Mouse (Mus musculus) hindbrain, embryonic 15.5 days (tissue): ENCODE measurements at regions not wholly inside any gene's neighbourhood (a gene's known extent, or its start where the extent isn't known, plus 50 kb on each side); places are given as distances from the start of the nearest gene placed in this dataset.

Source experiments
- ATAC-seq: fragments of 200-750 bp; cut with Nextera tagmentation; 2 replicates; pipeline ENCODE4 v1.8.0; 2017; ENCODE audit warnings: low read depth, moderate number of reproducible peaks, moderate TSS enrichment; ENCODE audit not compliant: low FRiP score
- H3K27ac ChIP-seq: fragments of 300-500 bp; sonication (generic); replicated peaks from 2 replicates; pipeline ENCODE4 v1.5.1; 2015; ENCODE audit warnings: mild to moderate bottlenecking, inconsistent platforms
- H3K27me3 ChIP-seq: fragments of 300-500 bp; sonication (generic); 2 replicates; pipeline ENCODE4 v1.6.1; 2015; ENCODE audit warnings: control low read depth, inconsistent platforms
- H3K36me3 ChIP-seq: fragments of 300-500 bp; sonication (generic); 2 replicates; pipeline ENCODE4 v1.6.1; 2015; ENCODE audit warnings: control low read depth, inconsistent platforms
- H3K4me1 ChIP-seq: fragments of 300-500 bp; sonication (generic); replicated peaks from 2 replicates; pipeline ENCODE4 v1.6.1; 2015; ENCODE audit warnings: control low read depth, inconsistent platforms
- H3K4me2 ChIP-seq: fragments of 300-500 bp; sonication (generic); 2 replicates; pipeline ENCODE4 v1.6.1; 2015; ENCODE audit warnings: moderate library complexity, mild to moderate bottlenecking, inconsistent platforms
- H3K4me3 ChIP-seq: fragments of 300-500 bp; sonication (generic); 2 replicates; pipeline ENCODE4 v1.5.1; 2015; ENCODE audit warnings: mild to moderate bottlenecking, inconsistent platforms
- H3K9ac ChIP-seq: fragments of 300-500 bp; sonication (generic); 2 replicates; pipeline ENCODE4 v1.6.1; 2015; ENCODE audit warnings: inconsistent platforms
- H3K9me3 ChIP-seq: fragments of 300-500 bp; sonication (generic); 2 replicates; pipeline ENCODE4 v1.6.1; 2016; ENCODE audit warnings: control low read depth, inconsistent platforms
- WGBS: fragments of 180-500 bp; shearing (Covaris S2); methylation state at CpG from one replicate; pipeline ENCODE4 v1.1.7; 2015; 5-methylcytosine and 5-hydroxymethylcytosine counted together

DNA sequence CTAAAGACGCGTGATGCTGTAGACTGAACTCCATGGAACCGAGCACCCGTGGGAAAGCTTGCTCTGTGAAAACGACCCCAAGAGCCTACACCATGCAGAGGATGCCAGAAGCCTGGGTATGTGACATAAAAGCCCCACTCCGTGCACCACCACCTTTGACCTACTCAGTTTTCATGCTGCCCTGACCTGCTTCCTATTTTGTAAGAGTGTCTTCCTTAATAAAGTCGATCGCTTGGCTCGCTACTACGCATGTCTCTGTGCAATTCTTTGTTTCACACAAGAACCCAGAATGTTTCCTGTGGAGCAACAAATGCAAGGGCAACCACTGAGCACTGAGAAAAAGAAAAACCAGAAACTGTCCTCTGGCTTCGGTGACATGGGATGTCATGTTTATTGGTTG, 60.5 kb downstream of the Sec61b start:
- Histone ChIP-seq H3K4me2 (peak overlapping the region; percentile 23; the same call in 1 of the 2 replicates), H3K9ac (no peak overlapping the region), H3K9me3 (no peaks in the 10 kb centered on the region), H3K27me3 (no peaks in the 10 kb centered on the region), H3K36me3 (no peaks in the 10 kb centered on the region), H3K27ac (no peak overlapping the region), H3K4me1 (no peaks in the 10 kb centered on the region), H3K4me3 (no peak overlapping the region)
- ATAC-seq: no peak
- WGBS: 69% methylated on average over 11 of the region's 11 CpGs

DNA sequence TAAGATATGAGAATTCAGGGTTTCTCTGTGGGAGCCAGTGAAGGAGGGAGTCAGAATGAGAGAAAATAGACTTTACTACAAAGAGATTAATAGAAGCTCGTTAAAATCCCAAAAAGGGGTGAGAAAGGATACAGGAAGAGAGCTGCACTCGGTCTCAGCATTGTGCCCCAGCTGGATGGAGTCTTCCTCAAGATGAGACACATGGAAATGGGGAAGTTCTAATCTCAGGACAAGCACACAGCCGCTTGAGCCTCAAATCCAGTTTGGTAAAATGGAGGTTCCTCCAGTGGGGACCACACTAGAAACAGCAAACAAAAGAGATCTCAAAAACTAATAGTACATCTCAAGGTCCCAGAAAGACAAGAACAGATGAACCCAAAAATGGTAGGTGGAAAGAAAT, 93.2 kb downstream of the Sec61b start:
- Histone ChIP-seq H3K4me3 (no peak overlapping the region), H3K4me1 (no peaks in the 10 kb centered on the region), H3K9me3 (no peaks in the 10 kb centered on the region), H3K4me2 (no peak overlapping the region), H3K27me3 (no peaks in the 10 kb centered on the region), H3K27ac (no peak overlapping the region), H3K36me3 (no peaks in the 10 kb centered on the region), H3K9ac (no peak overlapping the region)
- WGBS: 81% methylated on average over 3 of the region's 3 CpGs
- no peak for ATAC-seq

- WGBS: 92% methylated on average over 5 of the region's 5 CpGs
- no peaks in the 10 kb centered on the region for H3K27me3 ChIP-seq
- ATAC-seq: no peak
- H3K36me3 ChIP-seq: no peaks in the 10 kb centered on the region
- H3K4me1 ChIP-seq: no peaks in the 10 kb centered on the region
- H3K4me3 ChIP-seq: no peak overlapping the region
- no peak overlapping the region for H3K9ac ChIP-seq
- no peaks in the 10 kb centered on the region for H3K9me3 ChIP-seq
- no peak overlapping the region for H3K27ac ChIP-seq
- H3K4me2 ChIP-seq: no peak overlapping the region
These were observed 96.4 kb downstream of the Sec61b start for GRCm38 (mm10) chr4:47570846-47571245.

DNA sequence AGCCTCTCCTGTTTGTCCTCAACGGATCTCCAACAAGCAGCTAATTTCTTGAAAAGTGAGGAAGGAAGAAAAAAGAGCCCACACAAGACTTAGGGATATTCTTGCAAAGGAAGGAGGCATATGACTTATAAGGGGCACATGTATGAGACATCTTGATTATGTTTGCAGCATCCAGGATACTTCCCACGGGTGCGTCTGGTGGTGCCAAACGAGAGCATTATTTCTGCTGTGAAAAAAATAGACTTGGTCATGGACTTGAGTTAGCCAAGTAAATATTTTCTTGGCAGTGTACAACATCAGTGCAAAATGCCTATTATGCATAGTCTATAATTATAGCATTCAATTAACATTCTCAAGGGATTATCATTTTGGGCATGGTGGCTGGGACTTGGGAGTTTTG, 101.6 kb downstream of the Sec61b start:
- H3K36me3 ChIP-seq: no peaks in the 10 kb centered on the region
- H3K4me1 ChIP-seq: no peaks in the 10 kb centered on the region
- no peak overlapping the region for H3K4me2 ChIP-seq
- no peak overlapping the region for H3K9ac ChIP-seq
- H3K27ac ChIP-seq: no peak overlapping the region
- 84% methylated on average over 4 of the region's 4 CpGs for WGBS
- H3K9me3 ChIP-seq: no peaks in the 10 kb centered on the region
- no peak for ATAC-seq
- H3K4me3 ChIP-seq: no peak overlapping the region
- no peaks in the 10 kb centered on the region for H3K27me3 ChIP-seq

DNA sequence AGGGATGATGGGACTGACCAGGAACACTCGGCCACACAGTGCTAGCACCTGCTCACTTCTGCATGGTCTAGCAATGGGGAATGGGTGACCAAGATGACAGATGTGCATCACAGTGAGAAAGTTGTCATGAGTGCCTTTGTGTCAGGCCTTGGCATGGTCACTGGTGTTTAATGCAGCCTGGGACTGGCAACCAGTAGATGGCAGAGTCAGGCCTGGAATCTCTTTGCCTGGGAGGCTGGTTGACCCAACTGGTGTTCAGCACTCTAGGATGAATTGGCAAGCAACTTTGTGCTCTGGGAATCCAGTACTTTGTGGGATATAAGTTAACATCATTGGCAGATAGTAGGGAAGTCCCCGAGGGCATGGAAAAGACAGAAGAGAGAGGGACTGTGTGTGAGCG, 103.0 kb downstream of the Sec61b start:
- Histone ChIP-seq H3K27me3 (no peaks in the 10 kb centered on the region), H3K4me2 (no peak overlapping the region), H3K36me3 (no peaks in the 10 kb centered on the region), H3K9me3 (no peaks in the 10 kb centered on the region), H3K9ac (no peak overlapping the region), H3K27ac (no peak overlapping the region), H3K4me3 (no peak overlapping the region), H3K4me1 (no peaks in the 10 kb centered on the region)
- no peak for ATAC-seq
- 93% methylated on average over 3 of the region's 3 CpGs for WGBS

GRCm38 (mm10) chr4:47578637-47579036, 104.2 kb downstream of the Sec61b start:
- Histone ChIP-seq H3K9me3 (no peaks in the 10 kb centered on the region), H3K27me3 (no peaks in the 10 kb centered on the region), H3K4me2 (no peak overlapping the region), H3K9ac (no peak overlapping the region), H3K4me3 (no peak overlapping the region), H3K27ac (no peak overlapping the region), H3K4me1 (no peaks in the 10 kb centered on the region), H3K36me3 (no peaks in the 10 kb centered on the region)
- no peak for ATAC-seq
- 86% methylated on average over 10 of the region's 10 CpGs for WGBS

- no peak for ATAC-seq
- no peaks in the 10 kb centered on the region for H3K4me1 ChIP-seq
- H3K9ac ChIP-seq: no peak overlapping the region
- 93% methylated on average over 5 of the region's 5 CpGs for WGBS
- H3K4me2 ChIP-seq: no peak overlapping the region
- no peak overlapping the region for H3K4me3 ChIP-seq
- no peaks in the 10 kb centered on the region for H3K36me3 ChIP-seq
- H3K27me3 ChIP-seq: no peaks in the 10 kb centered on the region
- no peak overlapping the region for H3K27ac ChIP-seq
- H3K9me3 ChIP-seq: no peaks in the 10 kb centered on the region
These were observed 106.1 kb downstream of the Sec61b start for GRCm38 (mm10) chr4:47580556-47580955.

- 63% methylated on average over 5 of the region's 5 CpGs for WGBS
- ATAC-seq: no peak
These were observed 112.8 kb downstream of the Sec61b start for GRCm38 (mm10) chr4:47587256-47587655.

GRCm38 (mm10) chr4:47592271-47592986, 118.0 kb downstream of the Sec61b start:
- ATAC-seq: no peak
- Histone ChIP-seq H3K4me2 (no peak overlapping the region), H3K27ac (no peak overlapping the region), H3K36me3 (no peaks in the 10 kb centered on the region), H3K9me3 (no peaks in the 10 kb centered on the region), H3K4me1 (no peaks in the 10 kb centered on the region), H3K4me3 (no peak overlapping the region), H3K9ac (no peak overlapping the region), H3K27me3 (no peaks in the 10 kb centered on the region)
- WGBS: 80% methylated on average over 11 of the region's 11 CpGs

More at GRCm38 (mm10) chr4:47587256-47587655, 112.8 kb downstream of the Sec61b start:
- Histone ChIP-seq H3K4me1 (no peaks in the 10 kb centered on the region), H3K9ac (no peak overlapping the region), H3K4me3 (no peak overlapping the region), H3K27me3 (no peaks in the 10 kb centered on the region), H3K27ac (no peak overlapping the region), H3K9me3 (no peaks in the 10 kb centered on the region), H3K36me3 (no peaks in the 10 kb centered on the region), H3K4me2 (no peak overlapping the region)

- Histone ChIP-seq H3K27ac (no peak overlapping the region), H3K4me2 (no peak overlapping the region), H3K36me3 (no peaks in the 10 kb centered on the region), H3K9ac (no peak overlapping the region), H3K4me3 (no peak overlapping the region), H3K27me3 (no peaks in the 10 kb centered on the region), H3K4me1 (no peaks in the 10 kb centered on the region), H3K9me3 (no peaks in the 10 kb centered on the region)
- 86% methylated on average over 7 of the region's 7 CpGs for WGBS
- no peak for ATAC-seq
These were observed 118.7 kb downstream of the Sec61b start for GRCm38 (mm10) chr4:47593155-47593554.

DNA sequence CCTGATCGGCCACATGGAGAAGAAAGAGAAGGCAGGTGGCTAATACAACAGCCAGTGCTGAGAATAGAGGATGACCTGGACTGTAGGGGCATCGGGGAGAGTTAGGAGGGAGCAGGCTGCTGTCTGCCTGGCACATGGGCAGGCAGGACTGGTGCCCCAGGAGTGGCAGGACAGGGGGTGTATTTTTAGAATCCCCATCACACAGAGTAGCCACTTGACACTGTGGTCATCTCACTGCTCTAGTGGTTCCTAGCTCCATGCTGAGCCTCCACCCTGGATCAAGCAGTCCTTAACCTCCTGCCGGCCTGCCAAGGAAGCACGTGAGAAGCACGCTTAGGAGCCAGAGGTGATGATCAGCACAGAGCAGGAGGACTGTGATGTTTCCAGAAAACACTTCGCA, 119.7 kb downstream of the Sec61b start:
- Histone ChIP-seq H3K4me1 (no peaks in the 10 kb centered on the region), H3K27ac (no peak overlapping the region), H3K4me2 (no peak overlapping the region), H3K9ac (no peak overlapping the region), H3K36me3 (no peaks in the 10 kb centered on the region), H3K4me3 (no peak overlapping the region), H3K27me3 (no peaks in the 10 kb centered on the region), H3K9me3 (no peaks in the 10 kb centered on the region)
- 75% methylated on average over 6 of the region's 6 CpGs for WGBS
- ATAC-seq: no peak

DNA sequence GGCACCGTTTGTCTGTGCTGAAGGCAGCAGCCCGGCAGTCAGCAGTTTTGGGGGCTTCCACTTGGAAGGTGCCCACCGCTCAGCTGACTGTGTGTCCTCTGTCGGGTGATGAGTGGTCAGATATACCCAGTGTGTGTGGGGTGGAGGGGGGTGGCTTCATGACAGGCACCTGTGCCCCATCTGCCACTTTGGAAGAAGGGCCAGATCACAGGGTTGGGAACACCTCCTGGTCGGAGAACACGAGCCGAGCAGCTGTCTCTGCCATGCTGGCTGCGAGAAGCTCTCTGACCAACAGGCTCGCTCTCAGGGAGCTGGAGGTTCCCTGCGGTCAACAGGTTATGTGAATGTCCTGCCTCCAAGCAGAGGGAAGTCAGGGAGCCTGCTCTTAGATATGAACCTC, 121.4 kb downstream of the Sec61b start:
- H3K9me3 ChIP-seq: no peaks in the 10 kb centered on the region
- H3K4me1 ChIP-seq: no peaks in the 10 kb centered on the region
- H3K4me3 ChIP-seq: no peak overlapping the region
- H3K27me3 ChIP-seq: no peaks in the 10 kb centered on the region
- H3K9ac ChIP-seq: no peak overlapping the region
- H3K4me2 ChIP-seq: no peak overlapping the region
- ATAC-seq: no peak
- no peak overlapping the region for H3K27ac ChIP-seq
- H3K36me3 ChIP-seq: no peaks in the 10 kb centered on the region
- WGBS: 84% methylated on average over 10 of the region's 10 CpGs

- WGBS: 57% methylated on average over 7 of the region's 7 CpGs
- H3K9me3 ChIP-seq: no peaks in the 10 kb centered on the region
- no peak overlapping the region for H3K4me2 ChIP-seq
- H3K4me1 ChIP-seq: no peaks in the 10 kb centered on the region
- no peak overlapping the region for H3K9ac ChIP-seq
- H3K36me3 ChIP-seq: no peaks in the 10 kb centered on the region
- H3K27me3 ChIP-seq: no peaks in the 10 kb centered on the region
- no peak for ATAC-seq
- H3K27ac ChIP-seq: no peak overlapping the region
- no peak overlapping the region for H3K4me3 ChIP-seq
These were observed 123.1 kb downstream of the Sec61b start for GRCm38 (mm10) chr4:47597586-47597985.
